Mouse (Mus musculus) CH12.LX (cell line): ENCODE measurements around the gene Emg1. TPM values are rescaled to one million over a fixed set of nuclear protein-coding genes. Genes with fewer than 3 reads are reported as not detected.

Source experiments
- DNase-seq: peaks from one replicate; pipeline ENCODE4 v3.0.0-alpha.2; 2013; ENCODE audit errors: extremely low read depth
- H3K27ac ChIP-seq: 2 replicates; pipeline ENCODE4 v1.5.1; 2012; ENCODE audit warnings: low read depth, mild to moderate bottlenecking, control low read depth, moderate library complexity; ENCODE audit not compliant: insufficient read depth
- H3K27me3 ChIP-seq: replicated peaks from 2 replicates; pipeline ENCODE3; 2012; ENCODE audit warnings: inconsistent platforms
- H3K36me3 ChIP-seq, 2 experiments: replicated peaks in 1 of 2; 2 replicates each; pipeline versions ENCODE3 to v1.6.1; 2012; ENCODE audit warnings: inconsistent platforms in 1 of 2, low read length in 1 of 2, mild to moderate bottlenecking in 1 of 2, mixed read lengths in 1 of 2, moderate library complexity in 1 of 2; ENCODE audit not compliant: control insufficient read depth in 1 of 2, insufficient read depth in 1 of 2
- H3K4me1 ChIP-seq, 2 experiments: 2 replicates each; pipeline ENCODE4 v1.6.1; 2012; ENCODE audit warnings: inconsistent platforms in 1 of 2, moderate library complexity in 1 of 2; ENCODE audit not compliant: insufficient read depth in 2 of 2, control insufficient read depth in 1 of 2
- H3K4me2 ChIP-seq: 2 replicates; pipeline ENCODE4 v1.6.1; 2012; ENCODE audit warnings: low read depth, mild to moderate bottlenecking, control low read depth; ENCODE audit not compliant: poor library complexity, insufficient read depth, severe bottlenecking
- H3K4me3 ChIP-seq, 3 experiments: fragments of 150-350 bp in 1 of 3; sonication (generic) in 1 of 3; replicated peaks in 1 of 3; 2 replicates each; pipeline versions ENCODE3 to v1.5.1; 2011 to 2012; ENCODE audit warnings: low read depth in 2 of 3, low read length in 2 of 3, mild to moderate bottlenecking in 2 of 3, moderate library complexity in 2 of 3, control low read depth in 1 of 3, improper control_type of control experiment in 1 of 3, inconsistent platforms in 1 of 3, mixed read lengths in 1 of 3; ENCODE audit not compliant: poor library complexity in 1 of 3
- H3K79me2 ChIP-seq: replicated peaks from 2 replicates; pipeline ENCODE4 v1.6.1; 2012; ENCODE audit warnings: mild to moderate bottlenecking, moderate library complexity; ENCODE audit not compliant: control insufficient read depth, poor library complexity, insufficient read depth, severe bottlenecking; ENCODE audit errors: extremely low read depth
- H3K9ac ChIP-seq: 2 replicates; pipeline ENCODE4 v1.6.1; 2012; ENCODE audit warnings: low read depth, mild to moderate bottlenecking, control low read depth, moderate library complexity; ENCODE audit not compliant: insufficient read depth
- H3K9me3 ChIP-seq: replicated peaks from 2 replicates; pipeline ENCODE3; 2012; ENCODE audit warnings: low read length, inconsistent platforms, mixed read lengths
- BHLHE40 ChIP-seq: IDR thresholded peaks from 2 replicates; pipeline ENCODE4 v1.6.1; 2011; ENCODE audit warnings: mild to moderate bottlenecking, low read depth, low read length, improper control_type of control experiment
- CHD1 ChIP-seq: IDR thresholded peaks from 2 replicates; pipeline ENCODE4 v1.6.1; 2012; ENCODE audit warnings: low read depth, low read length, improper control_type of control experiment, inconsistent platforms
- CHD2 ChIP-seq: IDR thresholded peaks from 2 replicates; pipeline ENCODE4 v1.6.1; 2011; ENCODE audit warnings: low read length, improper control_type of control experiment
- CTCF ChIP-seq, 2 experiments: IDR thresholded peaks in 1 of 2; conservative IDR thresholded peaks in 1 of 2; 2 replicates each; pipeline ENCODE4 v1.5.1; 2011 to 2012; ENCODE audit warnings: low read depth in 2 of 2, low read length in 2 of 2, improper control_type of control experiment in 1 of 2, inconsistent platforms in 1 of 2, mild to moderate bottlenecking in 1 of 2, moderate library complexity in 1 of 2
- ELF1 ChIP-seq: IDR thresholded peaks from 2 replicates; pipeline ENCODE4 v1.6.1; 2014; ENCODE audit warnings: low read depth, mild to moderate bottlenecking, inconsistent platforms, low read length, improper control_type of control experiment
- HCFC1 ChIP-seq: IDR thresholded peaks from 2 replicates; pipeline ENCODE4 v1.6.1; 2012; ENCODE audit warnings: low read depth, mild to moderate bottlenecking, inconsistent platforms, low read length, improper control_type of control experiment
- JUN ChIP-seq: IDR thresholded peaks from 2 replicates; pipeline ENCODE4 v1.6.1; 2011; ENCODE audit warnings: low read depth, mild to moderate bottlenecking, low read length, improper control_type of control experiment, moderate library complexity; ENCODE audit not compliant: insufficient read depth
- JUND ChIP-seq: conservative IDR thresholded peaks from 2 replicates; pipeline ENCODE4 v1.6.1; 2011; ENCODE audit warnings: low read depth, low read length, improper control_type of control experiment
- KAT2A ChIP-seq: IDR thresholded peaks from 2 replicates; pipeline ENCODE4 v1.6.1; 2012; ENCODE audit warnings: low read length, improper control_type of control experiment, inconsistent platforms; ENCODE audit not compliant: insufficient replicate concordance
- MAZ ChIP-seq: IDR thresholded peaks from 2 replicates; pipeline ENCODE4 v1.6.1; 2012; ENCODE audit warnings: low read depth, mild to moderate bottlenecking, inconsistent platforms, low read length, improper control_type of control experiment, moderate library complexity
- MXI1 ChIP-seq: IDR thresholded peaks from 2 replicates; pipeline ENCODE4 v1.6.1; 2011; ENCODE audit warnings: mild to moderate bottlenecking, low read depth, low read length, improper control_type of control experiment
- NRF1 ChIP-seq: IDR thresholded peaks from 2 replicates; pipeline ENCODE4 v1.6.1; 2014; ENCODE audit warnings: low read depth, mild to moderate bottlenecking, inconsistent platforms, low read length, improper control_type of control experiment, moderate library complexity
- PAX5 ChIP-seq: IDR thresholded peaks from 2 replicates; pipeline ENCODE4 v1.6.1; 2012; ENCODE audit warnings: low read length, inconsistent platforms, mixed read lengths
- POLR2A ChIP-seq: IDR thresholded peaks from 2 replicates; pipeline ENCODE4 v1.6.1; 2011; ENCODE audit warnings: low read depth, mild to moderate bottlenecking, improper control_type of control experiment, low read length
- POLR2AphosphoS2 ChIP-seq: IDR thresholded peaks from 2 replicates; pipeline ENCODE4 v1.6.1; 2011; ENCODE audit warnings: low read depth, low read length, improper control_type of control experiment
- SIN3A ChIP-seq: IDR thresholded peaks from 2 replicates; pipeline ENCODE4 v1.6.1; 2012; ENCODE audit warnings: low read length, improper control_type of control experiment, inconsistent platforms
- UBTF ChIP-seq: IDR thresholded peaks from 2 replicates; pipeline ENCODE4 v1.6.1; 2012; ENCODE audit warnings: low read depth, mild to moderate bottlenecking, inconsistent platforms, low read length, improper control_type of control experiment, moderate library complexity
- USF2 ChIP-seq: conservative IDR thresholded peaks from 2 replicates; pipeline ENCODE4 v1.6.1; 2011; ENCODE audit warnings: low read depth, low read length, improper control_type of control experiment
- dilution Hi-C: fragments of 300-500 bp; cut with MboI; formaldehyde crosslinking; loops from 2 replicates; pipeline ENCODE4 v1.14.3; 2020; ENCODE audit warnings: low sequenced_read_pairs; ENCODE audit not compliant: extremely low pct_unique_long_range_greater_than_20kb, extremely low pct_ligation_motif_present
- in situ Hi-C: fragments of 300-500 bp; cut with MboI; formaldehyde crosslinking; loops from 3 replicates; pipeline ENCODE4 v1.14.3; 2019; ENCODE audit warnings: low sequenced_read_pairs, low pct_ligation_motif_present, low pct_unique_long_range_greater_than_20kb, mixed read lengths
- polyA plus RNA-seq: library from polyadenylated mRNA; unstranded; fragments of >175 nt; gene quantifications from 2 replicates; pipeline ENCODE4 v1.2.1, GENCODE M21; 2012; ENCODE audit warnings: low read depth; ENCODE audit not compliant: insufficient read length
- total RNA-seq, 2 experiments: library from RNA; depleted of rRNA; stranded (reverse); fragments of 300-350 nt in 1 of 2; fragments of >200 nt in 1 of 2; gene quantifications; 2 replicates each; pipeline ENCODE4 v1.2.3; 2012 to 2014

Emg1 gene
- total and polyA plus RNA-seq, 3 experiments: 301 to 481 (median 352) TPM

DNA sequence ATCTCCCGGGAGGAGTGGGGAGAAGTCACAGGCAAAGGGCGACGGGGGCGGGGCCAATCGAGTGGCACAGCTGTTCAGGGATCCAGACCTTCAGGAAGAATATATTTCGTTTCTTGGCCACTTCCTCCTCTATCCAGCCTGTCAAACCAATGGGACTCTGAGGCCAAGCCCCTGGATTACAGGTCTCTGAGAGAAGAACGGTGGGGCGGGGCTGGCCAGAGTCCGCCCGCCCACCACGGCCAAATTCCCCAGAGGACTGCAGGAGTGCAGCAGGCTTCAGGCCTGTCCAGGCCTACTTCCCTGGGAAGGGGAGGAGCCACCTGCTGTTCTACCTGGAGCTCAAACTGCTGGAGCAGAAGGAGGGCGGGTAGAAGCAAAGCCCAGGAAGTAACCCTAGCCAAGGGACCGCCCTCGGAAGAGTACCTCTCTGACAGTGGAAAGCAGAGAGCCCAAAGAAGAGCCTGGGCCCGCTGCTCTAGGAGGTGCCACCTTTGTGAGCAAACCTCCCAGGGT lies 26.6 kb upstream of the Emg1 start, which contains the start of gene Ptpn6 (continued):
- no peak for TF ChIP-seq POLR2AphosphoS2
- no peak for TF ChIP-seq NRF1
- no peak for TF ChIP-seq JUND
- no peak for TF ChIP-seq USF2
- no peak for TF ChIP-seq PAX5
- no peak for TF ChIP-seq MAZ
- TF ChIP-seq JUN: no peak
- TF ChIP-seq CHD2: peak; percentile 13; the same call in 1 of the 2 replicates
- TF ChIP-seq UBTF: no peak
- TF ChIP-seq CHD1: no peak
- TF ChIP-seq MXI1: no peak
- TF ChIP-seq SIN3A: peak; percentile 28; the same call in 1 of the 2 replicates
- TF ChIP-seq KAT2A: no peak

DNA sequence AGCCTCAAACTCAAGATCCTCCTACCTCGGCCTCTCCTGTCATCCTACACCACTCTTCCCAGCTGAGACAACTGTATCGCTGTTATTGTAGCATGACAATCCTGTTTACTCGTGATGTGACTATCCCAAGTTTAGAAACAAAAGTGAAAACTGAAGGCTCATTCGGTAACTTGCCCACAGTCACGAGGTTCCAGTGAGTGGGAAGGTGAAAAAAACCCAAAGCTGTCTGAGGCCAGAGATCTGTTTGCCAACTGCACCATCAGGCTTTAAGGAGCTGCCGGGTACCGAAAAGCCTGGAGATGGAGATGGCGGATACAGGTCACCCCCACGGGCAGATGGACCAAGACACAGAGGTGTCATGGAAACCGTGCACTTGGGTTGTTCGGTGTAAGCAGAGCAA lies 25.1 kb upstream of the Emg1 start:
- DNase-seq: no peak
- peaks cover 32 to 74% of the 10 kb centered on the region in 2 experiments for H3K4me1 ChIP-seq
- TF ChIP-seq BHLHE40 (0 out of 2 replicates have a peak, but pooled peaks have one; percentile 40), POLR2A (no peak)
- in situ Hi-C loops: no loop called here
- peaks cover 2% of the 10 kb centered on the region in 2 experiments for H3K36me3 ChIP-seq
- H3K79me2 ChIP-seq: peaks cover 7% of the 10 kb centered on the region
- peak overlapping the region; percentile 63 for H3K4me2 ChIP-seq
- H3K9me3 ChIP-seq: no peaks in the 10 kb centered on the region
- H3K27me3 ChIP-seq: no peaks in the 10 kb centered on the region
- dilution Hi-C loops: no loop called here
- peak overlapping the region; percentile 37; the same call in 1 of the 2 replicates for H3K9ac ChIP-seq
- H3K27ac ChIP-seq: no peak overlapping the region
- peak overlapping the region in 1 of 3 experiments; percentile 13 for H3K4me3 ChIP-seq

DNA sequence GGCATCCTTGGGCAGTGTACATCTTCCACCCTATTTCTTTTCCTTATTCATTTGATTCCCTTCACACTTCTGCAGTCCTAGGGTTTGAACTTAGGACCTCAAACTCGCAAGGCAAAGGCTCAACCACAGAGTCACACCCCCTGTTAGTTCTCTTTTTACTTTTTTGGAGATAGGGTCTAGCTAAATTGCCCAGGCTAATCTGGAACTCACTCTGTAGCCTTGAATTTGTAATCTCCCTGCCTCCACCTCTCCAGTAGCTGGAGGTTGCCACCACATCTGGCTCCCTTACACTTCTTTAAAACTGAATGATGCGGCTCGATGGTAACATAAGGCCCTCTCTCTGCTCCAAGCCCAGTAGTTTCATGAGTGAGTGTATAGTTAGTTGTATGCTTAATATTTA lies 22.4 kb upstream of the Emg1 start:
- no peak overlapping the region for H3K27ac ChIP-seq
- dilution Hi-C loops: no loop called here
- no peaks in the 10 kb centered on the region for H3K9me3 ChIP-seq
- peaks cover 7 to 17% of the 10 kb centered on the region in 2 experiments for H3K36me3 ChIP-seq
- TF ChIP-seq POLR2A (no peak), ELF1 (no peak), CTCF (conservative IDR thresholded peaks at IDR 0.05 in 1 of 2, IDR thresholded peaks at IDR 0.05 in 1 of 2; ENCODE audit: low read depth in 2 of 2, low read length in 2 of 2) (no peak), HCFC1 (no peak)
- DNase-seq: no peak
- peaks cover 33 to 77% of the 10 kb centered on the region in 2 experiments for H3K4me1 ChIP-seq
- H3K4me3 ChIP-seq: no peak overlapping the region
- peaks cover 19% of the 10 kb centered on the region for H3K79me2 ChIP-seq
- H3K9ac ChIP-seq: no peak overlapping the region
- H3K4me2 ChIP-seq: no peak overlapping the region
- in situ Hi-C loops: no loop called here
- no peaks in the 10 kb centered on the region for H3K27me3 ChIP-seq
